Mouse (Mus musculus) embryonic facial prominence, embryonic 12.5 days (tissue): ENCODE results near the gene Fam228a. TPM values are rescaled to one million over a fixed set of nuclear protein-coding genes. Genes with fewer than 3 reads are reported as not detected.
"Not testable (repeated sequence)": the region's sequence is repeated elsewhere in the genome, so short reads cannot be mapped to it uniquely, and the experiment has no call there.

ENCODE experiments used
- ATAC-seq: fragments of 200-750 bp; cut with Nextera tagmentation; 2 replicates; pipeline ENCODE4 v1.8.0; 2017; ENCODE audit not compliant: insufficient number of reproducible peaks, insufficient read depth, low FRiP score, low TSS enrichment
- H3K27ac ChIP-seq: fragments of 300-500 bp; sonication (generic); 2 replicates; pipeline ENCODE4 v1.5.1; 2016; ENCODE audit warnings: mild to moderate bottlenecking
- H3K27me3 ChIP-seq: fragments of 300-500 bp; sonication (generic); 2 replicates; pipeline ENCODE4 v1.6.1; 2016; ENCODE audit warnings: mild to moderate bottlenecking, moderate library complexity
- H3K36me3 ChIP-seq: fragments of 300-500 bp; sonication (generic); 2 replicates; pipeline ENCODE4 v1.6.1; 2016; ENCODE audit warnings: mild to moderate bottlenecking
- H3K4me1 ChIP-seq: fragments of 300-500 bp; sonication (generic); 2 replicates; pipeline ENCODE4 v1.6.1; 2016
- H3K4me2 ChIP-seq: fragments of 300-500 bp; sonication (generic); replicated peaks from 2 replicates; pipeline ENCODE4 v1.6.1; 2016; ENCODE audit warnings: mild to moderate bottlenecking, moderate library complexity
- H3K4me3 ChIP-seq: fragments of 300-500 bp; sonication (generic); 2 replicates; pipeline ENCODE4 v1.5.1; 2016; ENCODE audit warnings: mild to moderate bottlenecking
- H3K9ac ChIP-seq: fragments of 300-500 bp; sonication (generic); 2 replicates; pipeline ENCODE4 v1.6.1; 2016; ENCODE audit warnings: mild to moderate bottlenecking, moderate library complexity
- H3K9me3 ChIP-seq: fragments of 300-500 bp; sonication (generic); 2 replicates; pipeline ENCODE4 v1.6.1; 2016; ENCODE audit warnings: mild to moderate bottlenecking, moderate library complexity
- WGBS: fragments of 180-500 bp; shearing (Covaris S2); methylation state at CpG from one replicate; pipeline ENCODE4 v1.1.7; 2016; 5-methylcytosine and 5-hydroxymethylcytosine counted together
- polyA plus RNA-seq: library from polyadenylated mRNA; unstranded; fragments of >200 nt; fragmentation: Nextera tagmentation; extraction: Ambion mirVana; gene quantifications from 2 replicates; pipeline ENCODE4 v1.2.1, GENCODE M21; 2016

Fam228a gene
- polyA plus RNA-seq = 0.47 and 0.80 TPM in 2 replicates

GRCm38 (mm10) chr12:4738031-4738576 is at the start of gene Fam228a:
Gene Fam228a, minus strand, starts transcription at chr12:4738430.
- no peak within 1 kb of the TSS for H3K27ac ChIP-seq
- 84% methylated on average over 18 of the region's 18 CpGs for WGBS

GRCm38 (mm10) chr12:4784466-4784865 is 46.2 kb upstream of the Fam228a start:
- Histone ChIP-seq H3K9me3 (no peaks in the 10 kb centered on the region), H3K4me2 (no peak overlapping the region), H3K4me3 (no peak overlapping the region), H3K27me3 (no peaks in the 10 kb centered on the region), H3K36me3 (no peaks in the 10 kb centered on the region), H3K9ac (no peak overlapping the region), H3K4me1 (no peaks in the 10 kb centered on the region), H3K27ac (no peak overlapping the region)
- 71% methylated on average over 2 of the region's 2 CpGs for WGBS
- no peak for ATAC-seq

More at GRCm38 (mm10) chr12:4738031-4738576, at the start of gene Fam228a:
- Histone ChIP-seq H3K36me3 (no peaks in the 10 kb centered on the region), H3K4me2 (no peak within 1 kb of the TSS), H3K9me3 (no peaks in the 10 kb centered on the region), H3K4me3 (no peak within 1 kb of the TSS), H3K27me3 (no peaks in the 10 kb centered on the region), H3K9ac (no peak within 1 kb of the TSS), H3K4me1 (no peaks in the 10 kb centered on the region)
- ATAC-seq = no peak

- H3K4me3 ChIP-seq = no peak overlapping the region
- H3K27me3 ChIP-seq = no peaks in the 10 kb centered on the region
- H3K4me2 ChIP-seq = no peak overlapping the region
- ATAC-seq = no peak
- H3K36me3 ChIP-seq = no peaks in the 10 kb centered on the region
- H3K9ac ChIP-seq = no peak overlapping the region
- H3K4me1 ChIP-seq = no peaks in the 10 kb centered on the region
- no peaks in the 10 kb centered on the region for H3K9me3 ChIP-seq
- no peak overlapping the region for H3K27ac ChIP-seq
- WGBS = 51% methylated on average over 5 of the region's 5 CpGs
These were observed 45.4 kb upstream of the Fam228a start for GRCm38 (mm10) chr12:4783598-4783997.

- H3K27ac ChIP-seq, H3K9me3 ChIP-seq, H3K4me2 ChIP-seq, H3K27me3 ChIP-seq, H3K4me3 ChIP-seq, H3K36me3 ChIP-seq, H3K4me1 ChIP-seq, H3K9ac ChIP-seq, ATAC-seq: not testable (repeated sequence)
- WGBS = 93% methylated on average over 9 of the region's 9 CpGs
These were observed 43.6 kb upstream of the Fam228a start for GRCm38 (mm10) chr12:4781725-4782404.

DNA sequence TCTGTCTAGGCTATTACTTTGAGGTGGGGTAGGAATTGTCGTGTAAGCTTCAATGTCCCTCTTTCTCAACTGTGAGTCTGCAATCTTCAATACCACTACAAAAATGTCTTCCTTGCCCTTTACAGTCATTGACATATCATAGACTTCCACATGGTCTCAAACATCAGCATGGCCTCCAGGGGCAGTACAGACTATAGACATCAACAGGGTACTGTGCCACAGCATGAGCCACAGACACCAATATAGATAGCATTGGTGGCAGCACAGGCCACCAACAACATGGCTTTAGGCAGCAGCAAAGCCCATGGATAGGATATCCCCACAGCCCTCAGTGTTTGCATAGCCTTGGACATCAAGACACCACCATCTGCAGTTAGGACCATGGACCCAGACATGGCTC is 43.0 kb upstream of the Fam228a start:
- 100% methylated on average over 1 of the region's 1 CpGs for WGBS
- no peak overlapping the region for H3K4me2 ChIP-seq
- no peak overlapping the region for H3K27ac ChIP-seq
- H3K27me3 ChIP-seq = no peaks in the 10 kb centered on the region
- no peaks in the 10 kb centered on the region for H3K36me3 ChIP-seq
- no peaks in the 10 kb centered on the region for H3K9me3 ChIP-seq
- no peak for ATAC-seq
- H3K4me1 ChIP-seq = no peaks in the 10 kb centered on the region
- H3K4me3 ChIP-seq = no peak overlapping the region
- no peak overlapping the region for H3K9ac ChIP-seq

GRCm38 (mm10) chr12:4780245-4780644 is 42.0 kb upstream of the Fam228a start:
- H3K36me3 ChIP-seq = no peaks in the 10 kb centered on the region
- H3K9ac ChIP-seq = no peak overlapping the region
- H3K4me2 ChIP-seq = no peak overlapping the region
- H3K4me1 ChIP-seq = no peaks in the 10 kb centered on the region
- WGBS = 62% methylated on average over 2 of the region's 2 CpGs
- H3K9me3 ChIP-seq = no peaks in the 10 kb centered on the region
- no peaks in the 10 kb centered on the region for H3K27me3 ChIP-seq
- H3K4me3 ChIP-seq = no peak overlapping the region
- no peak overlapping the region for H3K27ac ChIP-seq
- no peak for ATAC-seq

- Histone ChIP-seq H3K27ac (no peak overlapping the region), H3K9ac (no peak overlapping the region), H3K9me3 (no peaks in the 10 kb centered on the region), H3K36me3 (no peaks in the 10 kb centered on the region), H3K27me3 (no peaks in the 10 kb centered on the region), H3K4me1 (no peaks in the 10 kb centered on the region), H3K4me2 (no peak overlapping the region), H3K4me3 (no peak overlapping the region)
- ATAC-seq = no peak
- WGBS = 89% methylated on average over 6 of the region's 6 CpGs
These were observed 39.5 kb upstream of the Fam228a start for GRCm38 (mm10) chr12:4777734-4778133.

- H3K36me3 ChIP-seq = no peaks in the 10 kb centered on the region
- ATAC-seq = no peak
- no peak overlapping the region for H3K27ac ChIP-seq
- 78% methylated on average over 9 of the region's 9 CpGs for WGBS
- no peaks in the 10 kb centered on the region for H3K4me1 ChIP-seq
- no peak overlapping the region for H3K4me2 ChIP-seq
- no peak overlapping the region for H3K4me3 ChIP-seq
- no peak overlapping the region for H3K9ac ChIP-seq
- H3K27me3 ChIP-seq = no peaks in the 10 kb centered on the region
- H3K9me3 ChIP-seq = no peaks in the 10 kb centered on the region
These were observed 37.3 kb upstream of the Fam228a start for GRCm38 (mm10) chr12:4775588-4775949.

- no peaks in the 10 kb centered on the region for H3K36me3 ChIP-seq
- H3K27ac ChIP-seq = no peak overlapping the region
- WGBS = 92% methylated on average over 8 of the region's 8 CpGs
- H3K4me3 ChIP-seq = no peak overlapping the region
- no peaks in the 10 kb centered on the region for H3K27me3 ChIP-seq
- no peaks in the 10 kb centered on the region for H3K9me3 ChIP-seq
- H3K4me2 ChIP-seq = no peak overlapping the region
- H3K9ac ChIP-seq = no peak overlapping the region
- ATAC-seq = no peak
- H3K4me1 ChIP-seq = no peaks in the 10 kb centered on the region
These were observed 36.8 kb upstream of the Fam228a start for GRCm38 (mm10) chr12:4774895-4775587.

GRCm38 (mm10) chr12:4769333-4769723 is 31.1 kb upstream of the Fam228a start:
- H3K4me3 ChIP-seq = peak overlapping the region; percentile 62
- peak overlapping the region; percentile 54 for H3K4me2 ChIP-seq
- H3K27ac ChIP-seq = peak overlapping the region; percentile 89
- no peaks in the 10 kb centered on the region for H3K27me3 ChIP-seq
- no peak for ATAC-seq
- no peaks in the 10 kb centered on the region for H3K36me3 ChIP-seq
- 20% methylated on average over 13 of the region's 13 CpGs for WGBS
- H3K4me1 ChIP-seq = no peaks in the 10 kb centered on the region
- peak overlapping the region; percentile 72 for H3K9ac ChIP-seq
- no peaks in the 10 kb centered on the region for H3K9me3 ChIP-seq

DNA sequence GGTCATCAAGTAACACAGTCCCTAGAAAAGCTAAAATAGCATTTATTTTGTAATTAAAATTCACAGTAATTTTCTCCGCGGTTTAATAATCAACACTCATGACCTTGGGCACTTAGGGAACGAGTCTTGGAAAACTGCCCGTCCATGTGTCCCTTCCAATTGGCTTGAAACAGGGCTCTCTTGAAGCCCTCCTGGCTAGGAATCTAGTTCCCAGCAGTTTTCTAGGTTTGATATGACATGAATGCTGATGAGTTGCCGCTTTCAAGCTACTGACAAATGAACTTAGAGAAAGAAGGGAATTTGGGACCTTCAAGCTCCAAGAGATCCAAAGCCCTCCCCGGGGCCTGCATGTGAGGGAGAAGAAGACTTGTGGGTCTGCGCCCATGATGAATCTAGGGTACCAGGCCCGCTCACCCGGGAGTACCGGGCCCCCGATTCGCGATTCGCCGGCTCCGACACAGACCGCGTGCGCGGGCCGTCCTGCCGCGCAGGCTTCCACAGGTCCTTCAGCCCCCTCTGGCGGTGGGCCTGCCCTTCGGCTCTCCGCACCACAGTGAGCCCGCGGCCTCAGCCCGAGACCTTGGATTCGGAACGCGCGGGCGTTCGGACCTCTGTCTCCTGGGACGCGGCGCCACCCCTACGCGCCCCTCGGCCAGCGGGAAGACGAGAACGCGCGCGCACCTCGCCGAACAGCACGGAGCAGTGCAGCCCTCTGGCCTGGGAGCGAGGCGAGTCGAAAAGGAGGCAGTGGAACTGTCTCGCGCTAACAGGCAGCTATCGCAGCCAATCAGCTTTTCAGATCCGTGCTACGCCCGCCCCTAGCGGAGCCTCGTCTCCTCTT is 30.5 kb upstream of the Fam228a start, which contains the start of the genes Pfn4 and Fam228b:
Gene Pfn4, plus strand, starts transcription at position 531 of the 841 bp plus-strand sequence.
Gene Fam228b, minus strand, starts transcription at position 776 of the 841 bp plus-strand sequence.
- Histone ChIP-seq H3K9ac (peak within 1 kb of the TSS; percentile 72), H3K4me3 (peak within 1 kb of the TSS; percentile 62), H3K9me3 (no peaks in the 10 kb centered on the region), H3K4me1 (no peaks in the 10 kb centered on the region), H3K27ac (peak within 1 kb of the TSS; percentile 89), H3K27me3 (no peaks in the 10 kb centered on the region), H3K4me2 (peak within 1 kb of the TSS; percentile 54), H3K36me3 (no peaks in the 10 kb centered on the region)
- 3% methylated on average over 61 of the region's 61 CpGs for WGBS
- peak; percentile 99 for ATAC-seq
